Mouse (Mus musculus): ENCODE results near the gene Prmt8.

Gene Prmt8

GRCm38 (mm10) chr6:127663263-127663662, 106.0 kb downstream of the Prmt8 start:
- DNase-seq (ENCODE audit: low read depth, low spot score), result no peak

DNA sequence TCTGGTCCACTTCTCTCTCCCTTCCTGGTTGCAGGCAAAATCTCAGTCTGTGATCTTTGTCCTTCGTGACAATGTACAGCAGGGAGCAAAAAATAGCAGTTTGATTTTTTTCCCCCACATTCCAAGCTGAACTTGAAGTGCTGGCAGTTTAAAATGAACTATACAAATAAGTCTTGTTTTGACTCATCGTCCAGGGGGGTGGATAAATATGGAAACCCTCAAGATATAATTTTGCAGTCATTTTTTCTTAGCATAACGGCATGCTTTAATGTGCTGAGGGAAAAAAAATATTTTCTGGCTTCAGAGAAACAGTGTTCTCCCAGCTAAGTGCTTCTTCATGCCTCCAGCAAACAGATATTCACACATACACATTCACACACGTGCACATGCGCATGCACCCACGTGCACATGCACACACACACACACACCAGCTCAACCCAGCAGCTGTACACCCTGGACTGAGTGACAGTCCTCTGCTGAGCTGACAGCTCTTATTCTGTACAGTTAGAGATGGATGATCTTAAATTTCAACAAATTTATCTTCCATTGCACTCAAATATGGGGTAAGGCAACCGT, 107.5 kb downstream of the Prmt8 start:
- DNase-seq (ENCODE audit: low read depth, low spot score), result no peak

GRCm38 (mm10) chr6:127659966-127660365, 109.3 kb downstream of the Prmt8 start:
- DNase-seq (ENCODE audit: low read depth, low spot score), result no peak

DNA sequence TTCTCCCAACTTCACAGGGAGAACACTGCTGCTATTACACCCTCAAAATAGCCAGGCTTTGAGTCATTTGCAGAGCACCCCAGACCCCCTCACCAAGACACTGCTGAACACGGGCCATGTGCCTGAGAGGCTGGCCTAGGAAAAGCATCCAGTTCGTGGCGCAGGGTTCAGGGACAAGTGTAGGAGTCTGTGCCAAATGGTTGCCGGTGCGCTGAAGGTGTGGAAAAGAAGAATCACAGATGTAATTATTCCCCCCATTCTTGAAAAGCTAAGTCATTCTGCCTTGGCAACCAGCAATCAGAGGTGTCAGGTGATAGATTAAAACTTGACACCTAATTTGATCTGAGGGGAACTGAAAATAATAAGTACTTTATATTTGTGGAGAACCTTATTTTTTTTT, 109.8 kb downstream of the Prmt8 start:
- DNase-seq (ENCODE audit: low read depth, low spot score), result no peak

- DNase-seq (ENCODE audit: low read depth, low spot score), result no peak
Observed at GRCm38 (mm10) chr6:127657152-127657551, 112.1 kb downstream of the Prmt8 start.

GRCm38 (mm10) chr6:127655988-127656387, 113.3 kb downstream of the Prmt8 start:
- DNase-seq (ENCODE audit: low read depth, low spot score), result no peak

- DNase-seq (ENCODE audit: low read depth, low spot score), result no peak
Observed at GRCm38 (mm10) chr6:127641077-127641801, 128.0 kb downstream of the Prmt8 start.

All from CD4-positive, CD25-positive, alpha-beta regulatory T cell, adult 2 months (primary cell).